Mouse (Mus musculus): ENCODE data around the gene Ogdh. TPM values are rescaled to one million over a fixed set of nuclear protein-coding genes. Genes with fewer than 3 reads are reported as not detected.

Gene Ogdh
- total and polyA plus RNA-seq, 3 experiments: 91.8 to 118 (median 94.9) TPM

GRCm38 (mm10) chr11:6294632-6295031 lies 3.2 kb downstream of the Ogdh start:
- no peaks in the 10 kb centered on the region for H3K27me3 ChIP-seq (ENCODE audit: control insufficient read depth in 1 of 2, insufficient read depth in 2 of 2, low read length in 2 of 2)
- H3K9me3 ChIP-seq (replicated peaks; ENCODE audit: insufficient read depth, low read length): no peaks in the 10 kb centered on the region
- no peak overlapping the region for H3K27ac ChIP-seq (ENCODE audit: control insufficient read depth, low read depth, low read length)
- no peak overlapping the region for H3K4me3 ChIP-seq (ENCODE audit: control insufficient read depth in 1 of 2, insufficient read depth in 1 of 2, low read depth in 2 of 2, low read length in 2 of 2)
- TF ChIP-seq USF2 (IDR thresholded peaks at IDR 0.05; ENCODE audit: borderline replicate concordance in 1 of 2, insufficient read depth in 1 of 2, low read depth in 1 of 2, low read length in 2 of 2): no peak
- no peak for TF ChIP-seq EP300 (IDR thresholded peaks at IDR 0.05; ENCODE audit: low read depth in 1 of 2, low read length in 2 of 2)
- TF ChIP-seq SMC3 (IDR thresholded peaks at IDR 0.05; ENCODE audit: low read depth, low read length): no peak
- no peak for TF ChIP-seq RCOR1 (IDR thresholded peaks at IDR 0.05; ENCODE audit: low read depth, low read length)
- no peak for TF ChIP-seq MAZ (IDR thresholded peaks at IDR 0.05; ENCODE audit: low read depth, low read length)
- TF ChIP-seq ZKSCAN1 (IDR thresholded peaks at IDR 0.05; ENCODE audit: low read depth, low read length): no peak
- TF ChIP-seq BHLHE40 (IDR thresholded peaks at IDR 0.05; ENCODE audit: borderline replicate concordance, low read depth, low read length): no peak
- no peak for TF ChIP-seq NRF1 (IDR thresholded peaks at IDR 0.05; ENCODE audit: insufficient read depth, low read depth, low read length, poor library complexity, severe bottlenecking)
- no peak for TF ChIP-seq MEF2A (IDR thresholded peaks at IDR 0.05; ENCODE audit: extremely low read depth, insufficient replicate concordance, low read depth, low read length, poor library complexity, severe bottlenecking)
- no peak for TF ChIP-seq CHD1 (IDR thresholded peaks at IDR 0.05; ENCODE audit: low read depth, low read length)
- TF ChIP-seq MYC (IDR thresholded peaks at IDR 0.05; ENCODE audit: low read depth, low read length): no peak
- no peak for TF ChIP-seq KAT2A (conservative IDR thresholded peaks at IDR 0.05; ENCODE audit: low read depth, low read length)
- TF ChIP-seq ZNF384 (IDR thresholded peaks at IDR 0.05; ENCODE audit: low read depth, low read length): no peak
- TF ChIP-seq USF1 (IDR thresholded peaks at IDR 0.05; ENCODE audit: low read depth, low read length): no peak
- TF ChIP-seq TBP (IDR thresholded peaks at IDR 0.05; ENCODE audit: low read depth, low read length): no peak
- TF ChIP-seq ETS1 (IDR thresholded peaks at IDR 0.05; ENCODE audit: low read depth, low read length): no peak
- TF ChIP-seq MYB (IDR thresholded peaks at IDR 0.05; ENCODE audit: low read depth, low read length): no peak
- H3K4me1 ChIP-seq (ENCODE audit: control insufficient read depth in 1 of 2, insufficient read depth in 2 of 2, low read length in 2 of 2): peaks cover 18 to 20% of the 10 kb centered on the region in 2 experiments
- peaks cover 20 to 39% of the 10 kb centered on the region in 2 experiments for H3K36me3 ChIP-seq (ENCODE audit: control insufficient read depth in 1 of 2, insufficient read depth in 2 of 2, low read length in 2 of 2)
- H3K9ac ChIP-seq (ENCODE audit: control insufficient read depth, low read depth, low read length, poor library complexity, severe bottlenecking): no peak overlapping the region
- no peak for DNase-seq (ENCODE audit: low read depth, low spot score)
- peaks cover 36% of the 10 kb centered on the region for H3K79me2 ChIP-seq (ENCODE audit: control insufficient read depth, insufficient read depth, low read length, poor library complexity)

- Histone ChIP-seq H3K9me3 (replicated peaks; ENCODE audit: insufficient read depth, low read length) (no peaks in the 10 kb centered on the region), H3K4me1 (ENCODE audit: control insufficient read depth in 1 of 2, insufficient read depth in 2 of 2, low read length in 2 of 2) (peaks cover 16 to 18% of the 10 kb centered on the region in 2 experiments), H3K79me2 (ENCODE audit: control insufficient read depth, insufficient read depth, low read length, poor library complexity) (peaks cover 36% of the 10 kb centered on the region), H3K27me3 (ENCODE audit: control insufficient read depth in 1 of 2, insufficient read depth in 2 of 2, low read length in 2 of 2) (no peaks in the 10 kb centered on the region), H3K27ac (ENCODE audit: control insufficient read depth, low read depth, low read length) (no peak overlapping the region), H3K36me3 (ENCODE audit: control insufficient read depth in 1 of 2, insufficient read depth in 2 of 2, low read length in 2 of 2) (peaks cover 25 to 37% of the 10 kb centered on the region in 2 experiments), H3K9ac (ENCODE audit: control insufficient read depth, low read depth, low read length, poor library complexity, severe bottlenecking) (no peak overlapping the region), H3K4me3 (ENCODE audit: control insufficient read depth in 1 of 2, insufficient read depth in 1 of 2, low read depth in 2 of 2, low read length in 2 of 2) (no peak overlapping the region)
- peak; percentile 39 for DNase-seq (ENCODE audit: low read depth, low spot score)
- TF ChIP-seq NRF1 (IDR thresholded peaks at IDR 0.05; ENCODE audit: insufficient read depth, low read depth, low read length, poor library complexity, severe bottlenecking) (no peak), JUND (IDR thresholded peaks at IDR 0.05; ENCODE audit: low read depth, low read length) (no peak), MAFK (IDR thresholded peaks at IDR 0.05; ENCODE audit: borderline replicate concordance, low read depth, low read length) (peak; percentile 66; the same call in 1 of the 2 replicates)
These were observed 4.6 kb downstream of the Ogdh start for GRCm38 (mm10) chr11:6296077-6296476.
